Mouse (Mus musculus) liver, embryonic 14.5 days (tissue): ENCODE results near the gene Slc34a3. TPM values are rescaled to one million over a fixed set of nuclear protein-coding genes. Genes with fewer than 3 reads are reported as not detected.

Experiments
- ATAC-seq: fragments of 200-750 bp; cut with Nextera tagmentation; 2 replicates; pipeline ENCODE4 v1.8.0; 2017; ENCODE audit warnings: moderate number of reproducible peaks, mild to moderate bottlenecking, moderate library complexity; ENCODE audit not compliant: insufficient read depth
- DNase-seq, 3 experiments: peaks; one replicate each; pipeline ENCODE4 v3.0.0-alpha.2; 2012 to 2013; ENCODE audit warnings: low read depth in 3 of 3, low spot score in 3 of 3
- H3K27ac ChIP-seq: fragments of 300-500 bp; sonication (generic); 2 replicates; pipeline ENCODE4 v1.5.1; 2014; ENCODE audit warnings: moderate library complexity, mild to moderate bottlenecking, control low read depth, inconsistent platforms
- H3K27me3 ChIP-seq: fragments of 300-500 bp; sonication (generic); 2 replicates; pipeline ENCODE4 v1.6.1; 2014; ENCODE audit warnings: mild to moderate bottlenecking, low read length, moderate library complexity; ENCODE audit not compliant: control insufficient read depth, insufficient read depth
- H3K36me3 ChIP-seq: fragments of 300-500 bp; sonication (generic); replicated peaks from 2 replicates; pipeline ENCODE4 v1.6.1; 2014; ENCODE audit warnings: low read depth; ENCODE audit not compliant: control insufficient read depth, insufficient read depth
- H3K4me1 ChIP-seq, 2 experiments: fragments of 200-500 bp in 1 of 2; fragments of 300-500 bp in 1 of 2; sonication (generic) in 1 of 2; replicated peaks; 2 replicates each; pipeline ENCODE4 v1.6.1; 2012 to 2014; ENCODE audit warnings: antibody characterized with exemption in 1 of 2, inconsistent platforms in 1 of 2, low read length in 1 of 2; ENCODE audit not compliant: control insufficient read depth in 2 of 2, insufficient read depth in 2 of 2
- H3K4me2 ChIP-seq: fragments of 300-500 bp; sonication (generic); 2 replicates; pipeline ENCODE4 v1.6.1; 2014; ENCODE audit warnings: low read depth, mild to moderate bottlenecking, control low read depth, moderate library complexity
- H3K4me3 ChIP-seq, 2 experiments: fragments of 200-500 bp in 1 of 2; fragments of 300-500 bp in 1 of 2; sonication (generic) in 1 of 2; 2 replicates each; pipeline ENCODE4 v1.5.1; 2012 to 2014; ENCODE audit warnings: low read depth in 2 of 2, low read length in 2 of 2, mild to moderate bottlenecking in 2 of 2, control low read depth in 1 of 2, inconsistent platforms in 1 of 2, moderate library complexity in 1 of 2; ENCODE audit not compliant: insufficient read depth in 1 of 2
- H3K9ac ChIP-seq: fragments of 300-500 bp; sonication (generic); replicated peaks from 2 replicates; pipeline ENCODE4 v1.6.1; 2014; ENCODE audit warnings: mild to moderate bottlenecking, control low read depth, moderate library complexity
- H3K9me3 ChIP-seq: fragments of 300-500 bp; sonication (generic); 2 replicates; pipeline ENCODE4 v1.6.1; 2016; ENCODE audit warnings: low read length, mixed read lengths; ENCODE audit not compliant: control insufficient read depth
- CTCF ChIP-seq: IDR thresholded peaks from 2 replicates; pipeline ENCODE4 v1.5.1; 2016; ENCODE audit warnings: antibody characterized with exemption, low read depth, control low read depth
- EP300 ChIP-seq: IDR thresholded peaks from 2 replicates; pipeline ENCODE4 v1.6.1; 2016; ENCODE audit warnings: antibody characterized with exemption, low read depth
- WGBS: fragments of 180-500 bp; shearing (Covaris S2); extraction: QIAGEN DNeasy Blood & Tissue Kit; methylation state at CpG from one replicate; pipeline ENCODE4 v1.1.7; 2014; ENCODE audit not compliant: insufficient replicate concordance; 5-methylcytosine and 5-hydroxymethylcytosine counted together
- polyA plus RNA-seq, 2 experiments: library from polyadenylated mRNA; depleted of rRNA in 1 of 2; stranded (reverse) in 1 of 2; unstranded in 1 of 2; fragments of >200 nt; fragmentation: Nextera tagmentation in 1 of 2; extraction: Ambion mirVana in 1 of 2; gene quantifications; 2 replicates each; pipeline versions ENCODE4 v1.2.1 to v1.2.3; 2012 to 2014

Slc34a3 gene
- polyA plus RNA-seq, 2 experiments, result 0.01 TPM; not detected in 1

DNA sequence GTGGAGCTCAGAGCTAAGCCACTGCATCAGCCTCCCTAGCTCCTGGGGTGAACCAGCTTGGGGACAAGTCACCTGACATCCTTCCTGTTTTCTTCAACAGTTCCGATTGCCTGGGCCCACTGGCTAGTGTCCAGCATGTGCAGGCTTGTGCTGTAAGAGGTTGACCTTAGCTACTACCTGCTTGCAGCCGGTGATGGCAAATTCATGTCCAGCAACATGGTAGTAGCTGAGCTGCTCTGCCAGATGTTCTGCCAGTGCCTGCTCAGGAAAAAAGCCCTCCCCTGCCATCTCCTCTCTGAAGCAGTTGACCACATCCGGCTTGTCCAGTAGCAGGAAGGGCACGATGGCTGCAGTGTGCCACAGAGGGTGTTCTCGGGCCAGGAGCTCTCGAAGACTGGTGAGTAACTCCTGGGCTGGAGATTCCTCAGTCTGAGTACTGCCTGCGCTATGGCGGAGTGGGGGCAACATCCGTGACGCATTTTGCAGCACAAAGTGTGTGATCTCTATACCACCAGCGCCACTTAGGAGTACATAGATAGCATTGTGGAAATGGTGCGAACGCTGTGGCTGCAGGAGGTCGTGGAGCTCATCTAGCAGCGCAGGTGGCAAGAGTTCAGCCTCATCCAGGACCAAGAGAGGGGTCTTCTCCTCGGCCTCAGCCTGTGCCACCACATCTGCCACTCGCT, 39.5 kb downstream of the Slc34a3 start:
- Histone ChIP-seq H3K4me2 (peak overlapping the region; percentile 63), H3K27me3 (no peaks in the 10 kb centered on the region), H3K9ac (peak overlapping the region; percentile 34; the same call in 1 of the 2 replicates), H3K27ac (no peak overlapping the region), H3K9me3 (no peaks in the 10 kb centered on the region), H3K36me3 (peaks cover 4% of the 10 kb centered on the region), H3K4me1 (peaks cover 8 to 14% of the 10 kb centered on the region in 2 experiments), H3K4me3 (peak overlapping the region; percentile 48 to 52)
- ATAC-seq (no peak), DNase-seq (no peak)
- no peak for TF ChIP-seq CTCF
- WGBS, result 35% methylated on average over 17 of the region's 17 CpGs

GRCm38 (mm10) chr2:25194006-25194405, 40.2 kb downstream of the Slc34a3 start:
- Histone ChIP-seq H3K27ac (no peak overlapping the region), H3K27me3 (no peaks in the 10 kb centered on the region), H3K9ac (no peak overlapping the region), H3K4me3 (no peak overlapping the region), H3K36me3 (peaks cover 3% of the 10 kb centered on the region; the same call in 1 of the 2 replicates), H3K4me1 (peaks cover 8 to 14% of the 10 kb centered on the region in 2 experiments), H3K4me2 (peak overlapping the region; percentile 63), H3K9me3 (no peaks in the 10 kb centered on the region)
- ATAC-seq, result no peak
- WGBS, result 27% methylated on average over 5 of the region's 5 CpGs
- DNase-seq, result no peak
- TF ChIP-seq EP300 (no peak), CTCF (no peak)

GRCm38 (mm10) chr2:25193330-25193770, 40.8 kb downstream of the Slc34a3 start:
- under 1% methylated on average over 6 of the region's 6 CpGs for WGBS

GRCm38 (mm10) chr2:25187841-25188240, 46.3 kb downstream of the Slc34a3 start:
- Histone ChIP-seq H3K36me3 (no peaks in the 10 kb centered on the region), H3K4me2 (no peak overlapping the region), H3K9ac (no peak overlapping the region), H3K4me3 (no peak overlapping the region), H3K27me3 (peaks cover 17% of the 10 kb centered on the region), H3K27ac (no peak overlapping the region), H3K9me3 (no peaks in the 10 kb centered on the region), H3K4me1 (peaks cover 0 to 2% of the 10 kb centered on the region in 2 experiments; a peak in 2 of 4 replicates)
- WGBS, result 70% methylated on average over 6 of the region's 6 CpGs
- ATAC-seq, result no peak
- no peak for DNase-seq
- no peak for TF ChIP-seq CTCF
- no peak for TF ChIP-seq EP300

More at GRCm38 (mm10) chr2:25193330-25193770, 40.8 kb downstream of the Slc34a3 start:
- Histone ChIP-seq H3K4me2 (peak overlapping the region; percentile 63; the same call in 1 of the 2 replicates), H3K9me3 (no peaks in the 10 kb centered on the region), H3K4me1 (peaks cover 8 to 14% of the 10 kb centered on the region in 2 experiments), H3K36me3 (peaks cover 3% of the 10 kb centered on the region; the same call in 1 of the 2 replicates), H3K9ac (no peak overlapping the region), H3K27me3 (no peaks in the 10 kb centered on the region), H3K27ac (no peak overlapping the region), H3K4me3 (no peak overlapping the region)
- peak; percentile 63 to 74 (median 66) for DNase-seq
- ATAC-seq, result peak; percentile 7; the same call in 1 of the 2 replicates
- TF ChIP-seq CTCF, result peak; percentile 98
- no peak for TF ChIP-seq EP300

GRCm38 (mm10) chr2:25186575-25186930, 47.6 kb downstream of the Slc34a3 start:
- no peaks in the 10 kb centered on the region for H3K9me3 ChIP-seq
- peak overlapping the region; percentile 74 for H3K4me2 ChIP-seq
- no peak overlapping the region for H3K27ac ChIP-seq
- no peak overlapping the region for H3K9ac ChIP-seq
- ATAC-seq (no peak), DNase-seq (no peak)
- peak overlapping the region in 1 of 2 experiments; percentile 50; a peak in 2 of 4 replicates for H3K4me3 ChIP-seq
- 32% methylated on average over 5 of the region's 5 CpGs for WGBS
- no peaks in the 10 kb centered on the region for H3K36me3 ChIP-seq
- TF ChIP-seq CTCF (no peak), EP300 (no peak)
- H3K4me1 ChIP-seq, result peaks cover 0 to 8% of the 10 kb centered on the region in 2 experiments; a peak in 3 of 4 replicates
- peaks cover 17% of the 10 kb centered on the region for H3K27me3 ChIP-seq
